Mouse (Mus musculus): ENCODE measurements around the gene Gnai2.

DNA sequence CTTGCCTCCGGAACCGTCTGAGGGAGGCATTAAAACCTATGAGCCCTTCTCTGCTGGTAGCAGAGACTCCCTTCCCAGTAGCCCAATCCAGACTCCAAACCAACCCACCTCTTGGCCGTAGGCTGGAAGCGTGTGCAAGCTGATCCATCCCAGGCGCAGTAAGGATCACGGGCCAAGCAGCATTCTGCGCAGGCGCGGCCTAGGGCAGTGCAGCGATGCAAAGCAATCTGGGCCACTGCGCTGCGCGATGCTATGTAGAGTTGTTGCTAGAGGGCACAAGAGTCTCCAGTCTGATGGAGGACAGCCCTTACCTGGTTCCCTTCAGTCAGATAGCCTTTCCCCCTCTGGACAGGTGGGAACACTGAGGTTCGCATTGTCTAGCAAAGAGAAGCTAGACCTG lies 35.3 kb downstream of the Gnai2 start:
- TF ChIP-seq CTCF (IDR thresholded peaks at IDR 0.05; ENCODE audit: extremely low read depth, insufficient read depth, low read length) (no peak), POLR2A (IDR thresholded peaks at IDR 0.05; ENCODE audit: extremely low read depth, insufficient read depth, low read length) (no peak)
